Mouse (Mus musculus) gastrocnemius, postnatal 4 days (tissue): ENCODE data around the gene Fndc3b. TPM values are rescaled to one million over a fixed set of nuclear protein-coding genes. Genes with fewer than 3 reads are reported as not detected.

Source experiments
- DNase-seq, 2 experiments: peaks; one replicate each; pipeline ENCODE4 v3.0.0; 2021 to 2022; ENCODE audit warnings: low spot score in 2 of 2, mixed read lengths in 2 of 2
- total RNA-seq, 2 experiments: library from RNA; stranded (reverse); gene quantifications; 2 replicates each; pipeline ENCODE4 v1.2.3; 2021

Gene Fndc3b
- total RNA-seq, 2 experiments from 2014 or later: 74.2 to 80.7 TPM

DNA sequence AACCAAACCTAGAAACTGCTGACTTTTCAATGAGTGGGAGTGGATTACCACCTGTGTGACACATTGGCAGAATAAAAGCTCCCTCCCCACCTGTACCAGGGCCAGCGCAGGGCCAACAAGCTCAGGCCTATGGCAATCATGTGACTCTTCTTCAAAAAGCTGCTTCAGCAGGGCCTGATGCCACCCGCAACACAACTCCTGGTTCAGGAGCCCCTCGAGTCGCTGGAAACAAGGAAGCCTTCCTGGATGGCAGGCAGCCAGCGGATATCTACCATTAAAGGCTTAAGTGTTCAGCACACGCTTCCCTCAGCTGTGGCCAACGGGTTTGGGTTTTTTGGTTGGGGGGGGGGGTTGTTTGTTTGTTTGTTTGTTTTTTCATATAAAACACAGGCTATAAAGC, 37.4 kb downstream of the Fndc3b start:
- DNase-seq: no peak

- no peak for DNase-seq
Measured at GRCm38 (mm10) chr3:27670416-27670815, 40.7 kb downstream of the Fndc3b start.

DNA sequence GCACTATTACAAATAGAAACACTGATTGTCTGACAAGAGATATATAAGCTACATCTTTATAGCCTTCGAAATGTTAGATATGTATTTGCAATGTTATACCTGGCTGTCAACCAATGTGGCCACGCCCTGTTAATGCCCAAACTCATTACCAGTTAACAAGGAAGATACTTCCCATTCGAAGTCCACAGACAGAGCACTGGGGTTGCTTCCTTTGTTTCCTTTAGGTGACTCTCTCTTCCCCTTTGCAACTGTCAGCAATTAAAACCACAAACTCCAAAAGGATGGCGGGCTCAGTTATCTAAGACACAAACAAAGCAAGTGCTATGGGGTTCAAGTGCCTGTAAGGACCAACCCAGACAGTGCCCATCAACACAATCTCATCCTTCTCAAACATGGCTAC, 43.8 kb downstream of the Fndc3b start:
- no peak for DNase-seq

DNA sequence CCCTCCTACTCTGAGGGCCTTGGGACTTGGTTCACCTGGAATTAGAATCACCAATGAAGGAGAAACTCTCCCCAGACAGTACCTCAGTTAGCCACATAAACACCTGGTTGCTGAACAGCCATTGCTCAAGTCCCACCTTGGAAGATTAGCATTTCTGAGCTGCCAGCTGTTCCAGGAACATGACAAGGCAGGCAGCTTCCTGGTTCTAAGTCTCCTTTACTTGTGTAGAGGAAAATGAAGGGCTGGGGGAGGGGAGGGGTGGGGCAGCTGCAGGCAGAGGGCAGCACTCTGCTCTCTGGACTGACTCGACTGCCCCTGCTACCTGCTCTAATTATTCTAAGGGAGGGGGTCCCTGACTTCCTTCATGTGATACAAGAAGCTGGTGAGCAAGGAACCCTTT, 45.8 kb downstream of the Fndc3b start:
- DNase-seq: no peak

- no peak for DNase-seq
Measured at GRCm38 (mm10) chr3:27663221-27663620, 47.9 kb downstream of the Fndc3b start.

GRCm38 (mm10) chr3:27658198-27658763, 52.8 kb downstream of the Fndc3b start:
- DNase-seq: no peak

DNA sequence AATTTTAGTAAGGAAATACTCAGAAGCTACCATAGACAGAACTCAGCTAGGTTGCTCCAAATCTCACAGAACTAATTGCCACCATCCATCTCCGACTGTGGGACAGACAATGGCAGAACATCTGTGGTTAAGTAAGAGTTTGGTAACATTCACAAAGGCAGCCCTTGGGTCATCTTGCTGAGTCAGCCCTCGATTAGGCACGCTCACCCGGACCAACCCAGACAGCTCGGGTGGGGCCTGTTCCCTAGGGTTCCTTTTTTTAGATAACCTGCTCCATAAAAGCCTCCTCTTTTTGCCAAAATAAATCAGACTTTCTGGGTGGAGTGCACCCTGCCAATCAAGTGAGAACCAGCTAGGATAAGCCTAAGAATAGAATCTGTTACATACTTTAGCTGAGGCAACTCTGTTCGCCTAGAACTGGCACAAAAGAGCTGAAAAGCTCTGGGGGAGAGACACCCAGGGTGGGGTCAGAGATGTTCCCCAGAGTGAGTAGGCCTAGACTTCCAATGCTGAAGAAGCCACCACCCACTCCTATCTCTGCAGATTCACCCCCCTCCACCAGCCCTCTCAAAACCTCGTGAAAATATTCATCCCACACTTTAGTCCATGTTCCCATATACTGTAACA, 54.2 kb downstream of the Fndc3b start:
- no peak for DNase-seq

DNA sequence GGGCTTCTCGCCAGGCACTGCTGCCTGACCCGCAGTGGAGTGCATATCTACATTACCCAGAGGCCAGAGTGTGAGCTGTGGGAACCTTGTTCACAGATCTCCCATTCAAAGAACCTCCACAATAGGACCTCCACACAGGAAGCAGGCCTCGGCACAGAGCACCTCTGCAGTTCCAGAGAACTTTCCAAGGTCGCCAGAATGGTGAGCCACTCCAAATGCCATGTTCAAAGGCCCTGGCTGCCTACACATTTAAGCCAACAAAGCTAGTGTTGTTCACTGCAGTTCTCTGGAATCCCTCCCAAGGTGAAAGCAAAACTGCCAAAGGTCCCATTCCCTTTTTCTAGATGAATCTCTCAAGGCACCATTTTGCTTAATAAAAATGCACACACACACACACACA, 55.4 kb downstream of the Fndc3b start:
- no peak for DNase-seq

- DNase-seq: no peak
Measured at GRCm38 (mm10) chr3:27655042-27655441, 56.1 kb downstream of the Fndc3b start.

DNA sequence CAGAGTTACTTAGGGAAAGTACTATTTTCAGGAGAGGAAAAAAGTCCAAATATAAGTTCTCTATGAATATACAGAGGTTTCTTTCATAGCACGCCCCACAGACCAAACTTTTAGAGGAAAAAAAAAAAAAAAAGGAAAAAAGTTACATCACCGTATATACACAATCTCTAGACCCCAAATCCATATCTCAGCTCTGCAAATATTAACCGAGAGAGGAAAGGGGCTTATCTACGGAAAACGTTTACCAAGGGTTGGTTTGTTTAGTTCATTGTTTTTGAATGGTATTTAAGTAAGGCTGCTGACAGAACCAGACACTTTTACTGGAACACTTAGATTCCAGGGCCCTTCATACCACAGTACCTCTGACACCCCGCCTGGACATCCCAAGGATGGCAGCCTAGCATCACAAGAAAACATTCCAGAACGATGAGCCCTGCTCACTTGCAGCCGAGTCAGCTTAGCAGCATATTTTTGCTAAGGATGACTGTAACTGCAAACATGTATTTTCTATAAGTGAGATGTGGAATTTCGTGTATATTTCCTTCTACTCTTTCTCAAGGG, 58.6 kb downstream of the Fndc3b start:
- no peak for DNase-seq

- no peak for DNase-seq
Measured at GRCm38 (mm10) chr3:27651731-27652130, 59.4 kb downstream of the Fndc3b start.

- DNase-seq: no peak
Measured at GRCm38 (mm10) chr3:27650083-27650482, 61.0 kb downstream of the Fndc3b start.

DNA sequence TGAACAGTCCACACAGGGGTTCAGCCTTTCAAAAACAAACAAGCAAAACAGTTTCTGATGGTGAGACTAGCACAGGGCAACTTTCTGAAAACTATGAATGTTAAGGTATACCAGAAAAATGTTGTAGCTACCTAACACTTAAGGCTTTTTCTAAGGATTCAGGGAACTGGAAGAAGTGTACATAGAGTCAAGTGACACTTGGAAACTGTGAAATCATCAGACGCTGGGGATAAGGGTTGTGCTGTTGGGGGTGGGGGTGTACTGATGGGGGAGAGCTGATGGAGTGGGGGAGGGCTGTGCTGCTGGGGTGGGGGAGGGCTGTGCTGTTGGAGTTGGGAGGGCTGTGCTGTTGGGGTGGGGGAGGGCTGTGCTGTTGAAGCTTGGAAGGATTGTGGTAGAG, 61.8 kb downstream of the Fndc3b start:
- DNase-seq: no peak

- no peak for DNase-seq
Measured at GRCm38 (mm10) chr3:27642381-27642780, 68.7 kb downstream of the Fndc3b start.

- DNase-seq: no peak
Measured at GRCm38 (mm10) chr3:27639701-27640100, 71.4 kb downstream of the Fndc3b start.

DNA sequence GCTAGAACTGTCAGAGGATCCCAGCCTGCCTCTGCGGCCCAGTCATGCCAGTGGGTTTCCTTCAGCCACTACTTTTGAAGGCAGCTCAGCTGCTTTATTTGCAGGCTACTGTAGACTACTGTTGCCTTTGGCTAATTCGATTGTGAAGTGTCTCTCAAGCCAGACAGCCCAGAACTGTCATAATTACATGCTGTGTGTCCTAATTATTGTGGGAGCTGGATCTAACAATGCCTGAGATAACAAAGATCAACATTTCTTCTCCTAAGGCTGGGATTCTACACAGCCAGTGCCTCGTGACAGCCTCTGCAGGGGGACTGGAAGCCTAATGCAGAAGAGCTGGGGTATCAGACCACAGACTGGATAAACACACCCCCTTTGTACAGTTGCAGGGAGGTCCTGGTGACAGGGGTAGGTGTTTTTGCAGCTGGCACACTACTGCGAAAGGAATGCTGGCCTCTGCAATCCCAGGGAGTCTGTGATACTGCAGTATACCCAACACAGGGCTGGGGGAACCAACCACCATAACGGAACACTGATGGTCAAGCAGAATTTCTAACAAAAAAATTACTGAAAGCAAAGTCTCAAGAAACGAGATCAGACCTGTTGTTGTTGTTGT, 74.0 kb downstream of the Fndc3b start:
- no peak for DNase-seq

DNA sequence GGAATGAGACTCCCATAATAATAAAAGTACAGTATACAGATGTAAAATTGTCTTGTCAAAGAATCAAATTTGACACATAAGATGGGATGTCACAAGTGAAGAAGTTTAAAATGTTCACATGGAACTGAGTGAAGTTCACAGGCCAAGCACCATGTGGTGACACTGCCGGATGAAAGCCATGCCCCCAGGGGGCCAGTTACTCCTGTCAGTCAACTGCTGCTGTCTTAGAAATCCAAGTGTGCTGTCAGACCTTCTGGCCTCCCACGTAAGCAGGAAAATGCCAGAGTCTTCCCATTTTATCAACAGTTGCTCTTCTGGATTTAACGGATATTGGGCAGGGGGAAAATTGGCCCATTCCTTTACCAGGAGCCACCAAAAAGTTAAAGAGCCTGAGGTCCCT, 75.3 kb downstream of the Fndc3b start:
- DNase-seq: no peak

GRCm38 (mm10) chr3:27632880-27633279, 78.2 kb downstream of the Fndc3b start:
- no peak for DNase-seq

- DNase-seq: peak in 1 of 2 experiments; percentile 53
Measured at GRCm38 (mm10) chr3:27631112-27631511, 80.0 kb downstream of the Fndc3b start.

- no peak for DNase-seq
Measured at GRCm38 (mm10) chr3:27629716-27630115, 81.4 kb downstream of the Fndc3b start.

- no peak for DNase-seq
Measured at GRCm38 (mm10) chr3:27626301-27626700, 84.8 kb downstream of the Fndc3b start.

- DNase-seq: no peak
Measured at GRCm38 (mm10) chr3:27625592-27625985, 85.5 kb downstream of the Fndc3b start.
